Mouse (Mus musculus) adrenal gland, adult 2 months (tissue): ENCODE data around the gene Olfr360. TPM values are rescaled to one million over a fixed set of nuclear protein-coding genes. Genes with fewer than 3 reads are reported as not detected.
"Not testable (repeated sequence)": the region's sequence is repeated elsewhere in the genome, so short reads cannot be mapped to it uniquely, and the experiment has no call there.

Source experiments
- DNase-seq: peaks from one replicate; pipeline ENCODE4 v3.0.0; 2021
- long read RNA-seq: library from polyadenylated mRNA; stranded (forward); transcript quantifications from one replicate; pipeline ENCODE4 v2.0.0, GENCODE M21; 2021
- polyA plus RNA-seq: library from polyadenylated mRNA; depleted of rRNA; stranded (reverse); fragments of >200 nt; gene quantifications from 2 replicates; pipeline ENCODE4 v1.2.3, GENCODE M21; 2012; rRNA removed
- total RNA-seq, 2 experiments: library from RNA; stranded (reverse); gene quantifications; 2 replicates each; pipeline ENCODE4 v1.2.3; 2021

Olfr360 gene
- total RNA-seq, result not detected
- polyA plus RNA-seq, result not detected in 2 replicates
- long read RNA-seq, result 0 reads

DNA sequence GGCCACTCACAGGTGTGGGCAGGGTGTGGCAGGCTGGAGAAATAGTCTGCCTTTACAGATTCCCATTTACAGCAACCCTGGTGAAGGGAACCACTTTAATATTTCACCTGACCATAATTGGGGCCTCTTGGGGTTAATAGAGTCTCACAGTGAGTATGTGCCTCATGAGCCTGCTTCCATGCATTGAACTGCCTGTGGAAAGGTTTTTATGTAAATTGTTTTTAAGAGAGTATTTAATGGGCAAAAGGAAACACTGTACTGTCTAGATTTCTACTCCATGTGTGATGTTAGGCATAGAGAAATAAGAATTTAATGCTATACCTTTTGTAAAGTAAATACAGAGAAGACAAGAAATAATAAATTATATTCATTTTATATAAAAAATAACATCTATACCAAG, at the start of gene Olfr360:
TSS of gene Olfr360 (plus strand) at position 301 of the 400 bp plus-strand sequence.
- DNase-seq, result no peak

GRCm38 (mm10) chr2:37089190-37089589, 23.6 kb downstream of the Olfr360 start, which contains the start of gene Olfr361:
Gene Olfr361 (minus strand): TSS chr2:37089290.
- not testable (repeated sequence) for DNase-seq

DNA sequence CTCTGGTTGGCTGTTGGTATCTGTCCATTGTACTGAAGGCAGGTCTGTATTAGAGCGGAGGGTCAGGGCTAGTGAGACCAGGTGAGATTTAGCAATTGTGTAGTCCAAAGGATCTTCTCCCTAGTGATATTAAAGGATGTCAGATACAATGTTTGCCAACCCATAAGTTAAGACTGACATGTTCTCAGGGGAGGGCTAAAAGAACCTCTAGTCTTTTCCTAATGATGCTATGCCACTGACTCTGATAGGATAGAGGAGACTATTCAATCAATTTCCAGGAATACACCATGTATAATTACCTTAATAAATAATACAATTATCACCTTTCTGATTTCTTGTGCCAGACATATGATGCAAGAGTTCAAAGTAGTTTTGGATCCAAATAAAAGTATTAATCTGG, 52.3 kb downstream of the Olfr360 start, which contains the start of gene Olfr362:
TSS of gene Olfr362 (minus strand) at position 101 of the 400 bp plus-strand sequence.
- DNase-seq, result no peak

Other genes with a start within 250 kb of the Olfr360 start
- gene Olfr3, start 248.7 kb upstream of the Olfr360 start, total RNA-seq, result not detected
- not detected in 2 replicates for gene Olfr3, start 248.7 kb upstream of the Olfr360 start, polyA plus RNA-seq
- gene Olfr350, start 219.4 kb upstream of the Olfr360 start, total RNA-seq, result not detected
- not detected in 2 replicates for gene Olfr350, start 219.4 kb upstream of the Olfr360 start, polyA plus RNA-seq
- gene Olfr351, start 203.1 kb upstream of the Olfr360 start, total RNA-seq, result not detected
- gene Olfr351, start 203.1 kb upstream of the Olfr360 start, polyA plus RNA-seq, result not detected in 2 replicates
- not detected for gene Olfr352, start 197.3 kb upstream of the Olfr360 start, total RNA-seq
- gene Olfr352, start 197.3 kb upstream of the Olfr360 start, polyA plus RNA-seq, result not detected in 2 replicates
- gene Olfr353, start 172.8 kb upstream of the Olfr360 start, total RNA-seq, result not detected
- gene Olfr353, start 172.8 kb upstream of the Olfr360 start, polyA plus RNA-seq, result not detected in 2 replicates
- gene Olfr354, start 160.1 kb upstream of the Olfr360 start, total RNA-seq, result not detected
- gene Olfr354, start 160.1 kb upstream of the Olfr360 start, polyA plus RNA-seq, result not detected in 2 replicates
- gene Olfr355, start 136.8 kb upstream of the Olfr360 start, total RNA-seq, result not detected
- not detected in 2 replicates for gene Olfr355, start 136.8 kb upstream of the Olfr360 start, polyA plus RNA-seq
- not detected for gene Olfr356, start 128.6 kb upstream of the Olfr360 start, total RNA-seq
- gene Olfr356, start 128.6 kb upstream of the Olfr360 start, polyA plus RNA-seq, result not detected in 2 replicates
- gene Olfr357, start 71.9 kb upstream of the Olfr360 start, total RNA-seq, result not detected
- gene Olfr357, start 71.9 kb upstream of the Olfr360 start, polyA plus RNA-seq, result not detected in 2 replicates
- not detected for gene Olfr358, start 56.4 kb upstream of the Olfr360 start, total RNA-seq
- not detected in 2 replicates for gene Olfr358, start 56.4 kb upstream of the Olfr360 start, polyA plus RNA-seq
- gene Olfr361, start 23.5 kb downstream of the Olfr360 start, total RNA-seq, result not detected
- not detected in 2 replicates for gene Olfr361, start 23.5 kb downstream of the Olfr360 start, polyA plus RNA-seq
- gene Olfr362, start 52.2 kb downstream of the Olfr360 start, total RNA-seq, result not detected
- not detected in 2 replicates for gene Olfr362, start 52.2 kb downstream of the Olfr360 start, polyA plus RNA-seq
- not detected for gene Olfr364-ps1, start 73.6 kb downstream of the Olfr360 start, total RNA-seq
- gene Olfr364-ps1, start 73.6 kb downstream of the Olfr360 start, polyA plus RNA-seq, result not detected in 2 replicates
- gene Olfr365, start 122.5 kb downstream of the Olfr360 start, total RNA-seq, result not detected
- gene Olfr365, start 122.5 kb downstream of the Olfr360 start, polyA plus RNA-seq, result not detected in 2 replicates
- gene Olfr366, start 145.8 kb downstream of the Olfr360 start, total RNA-seq, result not detected
- gene Olfr366, start 145.8 kb downstream of the Olfr360 start, polyA plus RNA-seq, result not detected in 2 replicates